ENCODE assay signal across 8 mouse cellular contexts in genomic region chr6:115007728-115008127, GRCm38 (mm10). TPM values are rescaled to one million over a fixed set of nuclear protein-coding genes. Genes with fewer than 3 reads are reported as not detected.
DNase-seq lines count a peak whose midpoint lies in the region; ATAC-seq and TF ChIP-seq lines count a peak whose summit lies in the region.

No protein-coding gene starts in this region.

- H3K27ac ChIP-seq in hindbrain, postnatal 0 days: no peak overlapping the region

- ATAC-seq in frontal cortex, adult (ENCODE audit: low TSS enrichment): peak; percentile 56; the same call in 1 of the 2 replicates
- peak; percentile 71 for ATAC-seq in hindbrain, postnatal 0 days
- ATAC-seq in megakaryocyte progenitor cell, adult 5-6 weeks (replicated peaks; ENCODE audit: poor library complexity): peak; percentile 89

- peak; percentile 63 for DNase-seq in T-cell, adult 2 months (ENCODE audit: low spot score)
- DNase-seq in cerebellum, adult 9-11 months: peak; percentile 77
- DNase-seq in hindbrain, postnatal 0 days (ENCODE audit: low spot score): peak; percentile 81
- DNase-seq in left cerebral cortex, adult 11 months (ENCODE audit: low spot score): peak; percentile 37
- peak; percentile 75 for DNase-seq in right cerebral cortex, postnatal 25 days
- peak; percentile 88 for DNase-seq in urinary bladder, postnatal 25 days (ENCODE audit: low spot score)

- WGBS in hindbrain, postnatal 0 days: 31% methylated on average over 5 of the region's 5 CpGs

- H3K4me2 ChIP-seq in hindbrain, postnatal 0 days (ENCODE audit: low read depth, low read length): no peak overlapping the region

- H3K4me3 ChIP-seq in hindbrain, postnatal 0 days (ENCODE audit: low read length): no peak overlapping the region

- TF ChIP-seq CTCF in hindbrain, postnatal 0 days (IDR thresholded peaks at IDR 0.05; ENCODE audit: low read depth): peak; percentile 95

- H3K4me1 ChIP-seq in hindbrain, postnatal 0 days (ENCODE audit: insufficient read depth, low read length): no peaks in the 10 kb centered on the region

- H3K9ac ChIP-seq in hindbrain, postnatal 0 days (replicated peaks; ENCODE audit: low read length): no peak overlapping the region

- peaks cover 24% of the 10 kb centered on the region for H3K36me3 ChIP-seq in hindbrain, postnatal 0 days (ENCODE audit: insufficient read depth, low read length)

- no peaks in the 10 kb centered on the region for H3K27me3 ChIP-seq in hindbrain, postnatal 0 days (ENCODE audit: insufficient read depth, low read length)

- H3K9me3 ChIP-seq in hindbrain, postnatal 0 days (ENCODE audit: low read length): no peaks in the 10 kb centered on the region

RNA-seq across cellular contexts. Expression of gene Tamm41, which starts 29.9 kb away (rescaled TPM):
- total RNA-seq in hindbrain, postnatal 0 days (2014; rRNA removed): 44.3 and 51.1 TPM in 2 replicates
- 47.1 and 47.7 TPM in 2 replicates for polyA plus RNA-seq in hindbrain, postnatal 0 days (2015; fragmentation: Nextera tagmentation; extraction: Ambion mirVana)
- 54.3 and 55.0 TPM in 2 replicates for total RNA-seq in megakaryocyte progenitor cell, adult 5-6 weeks (2015)
- 49.5 and 50.6 TPM in 2 replicates for total RNA-seq in megakaryocyte progenitor cell, adult 5-6 weeks (2017)

RNA-seq across cellular contexts. Expression of gene Vgll4, which starts 37.9 kb away (rescaled TPM):
- total RNA-seq in hindbrain, postnatal 0 days (2014; rRNA removed): 85.4 and 88.5 TPM in 2 replicates
- 49.4 and 53.2 TPM in 2 replicates for polyA plus RNA-seq in hindbrain, postnatal 0 days (2015; fragmentation: Nextera tagmentation; extraction: Ambion mirVana)
- total RNA-seq in megakaryocyte progenitor cell, adult 5-6 weeks (2015): 11.8 and 14.0 TPM in 2 replicates
- 23.1 and 28.5 TPM in 2 replicates for total RNA-seq in megakaryocyte progenitor cell, adult 5-6 weeks (2017)

Comparison
In these comparisons a context has a peak if more than half of its experiments do, and no peak if none do; other contexts are left out.
1. DNase-seq: peak in every context shown above with its lines; median percentile 88 in urinary bladder, postnatal 25 days; 81 in hindbrain, postnatal 0 days; 77 in cerebellum, adult 9-11 months; 75 in right cerebral cortex, postnatal 25 days; 63 in T-cell, adult 2 months; 37 in left cerebral cortex, adult 11 months.